In genomic region chr6:66395147-66395546, GRCm38 (mm10) we compare ENCODE assay signal across 16 mouse cellular contexts.
"Had no signal": no experiment of that assay in that cellular context is flagged by ENCODE, and none has a peak within 500 bp of the region (broad histone marks: within the 10 kb centered on the region; RNA-seq: fewer than 3 reads in every experiment).

No protein-coding gene starts in this region.

- H3K4me2 ChIP-seq: liver, embryonic 13.5 days; midbrain, embryonic 13.5 days; neural tube, embryonic 12.5 days; neural tube, embryonic 15.5 days; stomach, embryonic 15.5 days had no signal

- H3K4me3 ChIP-seq: layer of hippocampus, adult 2 months; liver, embryonic 13.5 days; midbrain, embryonic 13.5 days; neural tube, embryonic 12.5 days; neural tube, embryonic 15.5 days; stomach, embryonic 15.5 days had no signal

- H3K36me3 ChIP-seq: liver, embryonic 13.5 days; midbrain, embryonic 13.5 days; neural tube, embryonic 12.5 days; neural tube, embryonic 15.5 days; stomach, embryonic 15.5 days had no signal

- H3K27me3 ChIP-seq: liver, embryonic 13.5 days; midbrain, embryonic 13.5 days; neural tube, embryonic 12.5 days; neural tube, embryonic 15.5 days; stomach, embryonic 15.5 days had no signal

- DNase-seq: kidney, adult 9 months; kidney, postnatal 25 days; layer of hippocampus, adult 9-11 months; liver, embryonic 13.5 days; lung, adult 2 months; right cerebral cortex, adult 18-20 months; right cerebral cortex, postnatal 14 days; right cerebral cortex, postnatal 4 days; thymus, postnatal 25 days had no signal

- H3K27ac ChIP-seq: kidney, postnatal 0 days; layer of hippocampus, adult 2 months; liver, embryonic 13.5 days; midbrain, embryonic 13.5 days; neural tube, embryonic 12.5 days; neural tube, embryonic 15.5 days; stomach, embryonic 15.5 days had no signal

- ATAC-seq: intestine, postnatal 0 days; midbrain, embryonic 13.5 days had no signal

- H3K9ac ChIP-seq: liver, embryonic 13.5 days; midbrain, embryonic 13.5 days; neural tube, embryonic 12.5 days; neural tube, embryonic 15.5 days; stomach, embryonic 15.5 days had no signal

- H3K4me1 ChIP-seq: liver, embryonic 13.5 days; neural tube, embryonic 12.5 days; neural tube, embryonic 15.5 days; stomach, embryonic 15.5 days had no signal

- H3K9me3 ChIP-seq: liver, embryonic 13.5 days; midbrain, embryonic 13.5 days; neural tube, embryonic 12.5 days; neural tube, embryonic 15.5 days; stomach, embryonic 15.5 days had no signal
